11 mouse cellular contexts compared by ENCODE assay signal in the genomic region with DNA sequence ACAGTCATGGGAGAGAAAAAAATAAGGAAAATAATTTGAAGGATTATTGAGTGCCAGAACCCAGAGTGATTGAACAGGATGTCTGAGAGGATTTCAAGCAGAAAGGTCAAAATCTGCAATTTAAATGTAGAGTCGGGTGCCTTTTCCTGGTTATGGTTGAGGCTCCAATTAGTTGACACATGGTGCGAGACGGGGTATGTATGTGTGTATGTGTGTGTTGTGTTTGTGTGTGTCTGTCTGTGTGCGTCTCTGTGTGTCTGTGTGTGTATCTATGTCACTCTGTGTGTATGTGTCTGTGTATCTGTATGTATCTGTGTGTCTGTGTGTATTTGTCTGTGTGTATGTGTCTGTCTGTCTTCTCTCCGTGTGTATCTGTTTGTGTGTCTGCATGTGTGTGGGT. TPM values are rescaled to one million over a fixed set of nuclear protein-coding genes. Genes with fewer than 3 reads are reported as not detected.
"Had no signal": no experiment of that assay in that cellular context is flagged by ENCODE, and none has a peak within 500 bp of the region (broad histone marks: within the 10 kb centered on the region; RNA-seq: fewer than 3 reads in every experiment).

No protein-coding gene starts in this region.

- H3K36me3 ChIP-seq: limb, embryonic 13.5 days; neural tube, embryonic 15.5 days had no signal

- H3K4me2 ChIP-seq: limb, embryonic 13.5 days; neural tube, embryonic 15.5 days had no signal

- H3K27me3 ChIP-seq: neural tube, embryonic 15.5 days had no signal

- H3K9me3 ChIP-seq: limb, embryonic 13.5 days; neural tube, embryonic 15.5 days had no signal

- H3K4me3 ChIP-seq: limb, embryonic 13.5 days; neural tube, embryonic 15.5 days had no signal

- H3K9ac ChIP-seq: limb, embryonic 13.5 days; liver, embryonic 14.5 days; neural tube, embryonic 15.5 days had no signal

- H3K4me1 ChIP-seq: neural tube, embryonic 15.5 days had no signal

- H3K27ac ChIP-seq: limb, embryonic 13.5 days; liver, embryonic 14.5 days; neural tube, embryonic 15.5 days had no signal

- DNase-seq: kidney, postnatal 10 days; left cerebral cortex, postnatal 4 days; lung, adult 18-20 months; lung, postnatal 36 days; right cerebral cortex, adult 18-20 months; right cerebral cortex, postnatal 25 days; thymus, postnatal 4 days had no signal

RNA-seq across cellular contexts. Expression of a gene that starts 11.1 kb away (rescaled TPM):
- total RNA-seq: megakaryocyte progenitor cell, adult 5-6 weeks had no signal
